Mouse (Mus musculus) thymus, adult 2 months (tissue): ENCODE data around the gene Tspan4. TPM values are rescaled to one million over a fixed set of nuclear protein-coding genes. Genes with fewer than 3 reads are reported as not detected.

Experiments
- DNase-seq: peaks from one replicate; pipeline ENCODE4 v3.0.0; 2021
- H3K27ac ChIP-seq: fragments of 200-500 bp; 2 replicates; pipeline ENCODE4 v1.5.1; 2012; ENCODE audit warnings: low read length, control low read depth; ENCODE audit not compliant: control insufficient read depth, insufficient read depth
- H3K27me3 ChIP-seq: fragments of 200-500 bp; 2 replicates; pipeline ENCODE4 v1.6.1; 2012; ENCODE audit warnings: mild to moderate bottlenecking, low read length, moderate library complexity, mixed read lengths; ENCODE audit not compliant: control insufficient read depth, insufficient read depth
- H3K36me3 ChIP-seq: fragments of 200-500 bp; 2 replicates; pipeline ENCODE4 v1.6.1; 2012; ENCODE audit warnings: mild to moderate bottlenecking, low read length, moderate library complexity; ENCODE audit not compliant: control insufficient read depth, insufficient read depth
- H3K4me1 ChIP-seq: fragments of 200-500 bp; replicated peaks from 2 replicates; pipeline ENCODE4 v1.6.1; 2012; ENCODE audit warnings: low read length; ENCODE audit not compliant: control insufficient read depth, insufficient read depth
- H3K4me3 ChIP-seq: fragments of 200-500 bp; 2 replicates; pipeline ENCODE4 v1.5.1; 2012; ENCODE audit warnings: mild to moderate bottlenecking, low read length, control low read depth, moderate library complexity; ENCODE audit not compliant: control insufficient read depth, insufficient read depth
- CTCF ChIP-seq: fragments of 200-500 bp; IDR thresholded peaks from 2 replicates; pipeline ENCODE4 v1.5.1; 2012; ENCODE audit warnings: mild to moderate bottlenecking, control low read depth, low read length, moderate library complexity, borderline replicate concordance; ENCODE audit not compliant: control insufficient read depth, poor library complexity, insufficient read depth; ENCODE audit errors: extremely low read depth
- POLR2A ChIP-seq: fragments of 200-500 bp; IDR thresholded peaks from 2 replicates; pipeline ENCODE4 v1.6.1; 2012; ENCODE audit warnings: mild to moderate bottlenecking, low read length, control low read depth, moderate library complexity; ENCODE audit not compliant: control insufficient read depth, poor library complexity, insufficient read depth; ENCODE audit errors: extremely low read depth
- WGBS: fragments of 180-500 bp; shearing (Covaris S2); methylation state at CpG from one replicate; pipeline ENCODE4 v1.1.7; 2018; 5-methylcytosine and 5-hydroxymethylcytosine counted together
- polyA plus RNA-seq: library from polyadenylated mRNA; depleted of rRNA; stranded (reverse); fragments of >200 nt; gene quantifications from 2 replicates; pipeline ENCODE4 v1.2.3, GENCODE M21; 2012

The Tspan4 gene
- polyA plus RNA-seq, 1 experiment = 45.1 TPM

DNA sequence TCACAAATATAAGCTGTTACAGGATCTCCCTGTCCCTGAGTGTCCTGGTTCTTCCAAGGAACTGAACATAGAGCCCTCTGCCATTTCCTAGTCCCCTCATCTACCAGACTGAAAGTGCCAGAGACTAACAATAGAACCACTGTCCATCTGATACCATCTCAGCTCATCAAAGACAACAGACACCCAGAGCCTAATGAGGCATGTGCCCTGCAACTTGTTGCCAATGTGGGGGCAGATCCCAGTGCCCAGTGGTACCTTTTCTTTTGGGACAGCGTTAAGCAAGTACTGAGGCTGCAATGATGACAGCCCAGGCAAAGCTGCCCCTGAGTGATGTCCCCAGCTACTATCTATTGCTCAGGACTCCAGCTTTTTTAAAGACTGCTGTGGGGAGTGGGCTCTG lies 11.2 kb downstream of the Tspan4 start:
- H3K27ac ChIP-seq = no peak overlapping the region
- no peak for DNase-seq
- peaks cover 13% of the 10 kb centered on the region for H3K4me1 ChIP-seq
- no peak for TF ChIP-seq CTCF
- no peak for TF ChIP-seq POLR2A
- H3K27me3 ChIP-seq = peaks cover 11% of the 10 kb centered on the region; the same call in 1 of the 2 replicates
- H3K36me3 ChIP-seq = no peaks in the 10 kb centered on the region
- H3K4me3 ChIP-seq = no peak overlapping the region
- WGBS = 95% methylated on average over 1 of the region's 1 CpGs

DNA sequence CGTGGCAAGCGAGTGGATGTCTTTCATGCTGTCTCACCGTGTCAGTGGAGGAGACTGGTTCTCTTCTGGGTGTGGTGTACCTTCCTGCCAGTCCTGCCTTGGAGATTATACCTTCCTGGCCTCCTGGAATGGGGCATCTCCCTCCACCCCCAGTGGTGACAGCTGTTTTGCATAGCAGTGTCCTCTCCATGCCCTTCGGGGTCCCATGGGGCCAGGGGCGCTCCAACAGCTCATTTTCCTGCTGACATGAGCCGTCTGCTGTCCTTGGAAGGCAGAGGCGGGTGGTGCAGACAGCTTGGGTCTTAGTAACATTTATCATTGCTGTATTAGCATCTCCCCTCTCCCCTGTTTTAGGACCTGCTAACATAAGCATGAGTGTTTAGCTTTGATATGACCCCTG lies 12.1 kb downstream of the Tspan4 start:
- TF ChIP-seq CTCF (no peak), POLR2A (no peak)
- Histone ChIP-seq H3K27me3 (peaks cover 4% of the 10 kb centered on the region; the same call in 1 of the 2 replicates), H3K4me3 (no peak overlapping the region), H3K27ac (no peak overlapping the region), H3K4me1 (peaks cover 5% of the 10 kb centered on the region), H3K36me3 (no peaks in the 10 kb centered on the region)
- 97% methylated on average over 7 of the region's 7 CpGs for WGBS
- no peak for DNase-seq

DNA sequence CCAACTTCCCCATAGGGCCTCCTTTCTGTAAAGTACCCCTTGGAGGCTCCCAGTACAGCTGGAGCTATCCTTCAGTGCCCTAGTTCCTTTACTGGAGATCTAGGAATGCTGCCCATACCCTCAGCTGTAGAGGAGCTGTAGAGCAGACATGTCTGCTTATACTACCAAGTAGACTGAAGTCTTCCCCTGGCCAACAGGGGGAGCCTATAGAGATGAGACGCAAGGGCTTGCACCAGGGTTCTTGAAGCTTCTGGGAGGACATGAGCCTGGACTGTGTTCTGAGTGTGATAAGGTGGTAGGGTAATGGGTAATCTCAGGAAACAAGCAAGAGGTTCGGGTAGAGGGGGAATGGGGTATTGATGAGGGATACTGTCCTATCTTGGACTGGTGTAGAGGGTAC lies 16.1 kb downstream of the Tspan4 start:
- H3K27ac ChIP-seq = no peak overlapping the region
- no peaks in the 10 kb centered on the region for H3K4me1 ChIP-seq
- no peaks in the 10 kb centered on the region for H3K27me3 ChIP-seq
- TF ChIP-seq CTCF (no peak), POLR2A (no peak)
- no peak for DNase-seq
- WGBS = 95% methylated on average over 2 of the region's 2 CpGs
- no peak overlapping the region for H3K4me3 ChIP-seq
- no peaks in the 10 kb centered on the region for H3K36me3 ChIP-seq

DNA sequence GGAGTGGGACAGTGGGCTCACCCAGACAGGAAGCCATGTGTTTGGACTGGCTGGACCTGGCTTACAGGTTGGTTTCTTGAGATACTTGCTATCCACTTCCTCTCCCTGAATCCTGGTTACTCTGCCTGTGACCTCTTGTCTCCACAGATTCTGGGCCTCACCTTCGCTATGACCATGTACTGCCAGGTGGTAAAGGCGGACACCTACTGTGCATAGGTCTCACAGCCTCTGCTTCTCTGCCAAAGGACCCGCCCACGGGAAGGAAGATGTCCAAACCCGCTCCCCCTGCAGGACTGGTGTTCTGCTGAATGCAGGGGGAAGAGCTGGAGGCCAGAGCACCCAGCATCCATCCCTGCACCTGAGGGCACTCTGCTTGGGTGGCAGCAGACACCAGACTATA lies 17.7 kb downstream of the Tspan4 start:
- H3K27ac ChIP-seq = no peak overlapping the region
- no peaks in the 10 kb centered on the region for H3K27me3 ChIP-seq
- no peaks in the 10 kb centered on the region for H3K4me1 ChIP-seq
- H3K4me3 ChIP-seq = no peak overlapping the region
- TF ChIP-seq CTCF (no peak), POLR2A (no peak)
- no peaks in the 10 kb centered on the region for H3K36me3 ChIP-seq
- no peak for DNase-seq
- 91% methylated on average over 5 of the region's 5 CpGs for WGBS

DNA sequence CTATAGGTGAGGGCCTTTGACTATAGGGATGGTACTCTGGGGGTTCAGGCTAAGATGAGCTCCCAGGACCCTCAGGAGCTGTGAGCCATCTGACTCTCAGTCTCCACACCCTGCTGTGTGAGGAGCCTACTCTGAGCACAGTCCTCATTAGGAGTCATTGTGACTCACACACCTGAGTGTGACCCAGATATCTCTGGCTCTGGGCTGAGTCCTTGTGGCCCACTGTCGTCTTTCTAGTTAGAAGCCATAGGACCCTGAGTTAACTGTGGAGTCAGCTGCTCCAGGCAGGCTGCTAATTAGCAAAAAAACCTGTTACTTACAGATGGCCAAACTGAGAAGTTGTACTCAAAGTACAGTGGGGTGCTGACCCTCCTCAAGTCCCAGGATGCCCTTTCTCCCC lies 18.7 kb downstream of the Tspan4 start:
- Histone ChIP-seq H3K36me3 (no peaks in the 10 kb centered on the region), H3K4me1 (no peaks in the 10 kb centered on the region), H3K27ac (no peak overlapping the region), H3K4me3 (no peak overlapping the region), H3K27me3 (no peaks in the 10 kb centered on the region)
- TF ChIP-seq CTCF = no peak
- TF ChIP-seq POLR2A = no peak
- DNase-seq = no peak
- WGBS = 85% methylated on average over 1 of the region's 1 CpGs

DNA sequence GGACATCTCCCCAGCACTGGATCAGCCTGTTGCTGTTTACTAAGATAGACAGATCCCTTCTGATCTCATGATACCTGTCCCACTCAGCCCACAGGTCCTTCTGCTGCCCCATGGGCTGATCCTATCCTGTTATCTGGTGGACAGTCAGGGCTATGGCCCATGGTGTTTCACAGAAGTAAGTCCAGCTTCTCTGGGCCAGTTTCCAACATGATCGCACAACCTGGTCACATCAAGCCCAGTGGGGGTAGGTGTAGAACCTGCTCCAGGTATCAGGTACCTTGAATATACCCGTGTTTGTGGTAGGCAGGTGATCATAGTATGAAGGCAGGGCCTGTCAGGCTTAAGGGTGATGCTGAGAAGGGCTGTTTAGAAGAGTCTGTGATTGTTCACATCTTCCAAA lies 20.3 kb downstream of the Tspan4 start:
- Histone ChIP-seq H3K4me3 (no peak overlapping the region), H3K36me3 (no peaks in the 10 kb centered on the region), H3K27ac (no peak overlapping the region), H3K27me3 (no peaks in the 10 kb centered on the region), H3K4me1 (no peaks in the 10 kb centered on the region)
- DNase-seq = no peak
- TF ChIP-seq CTCF (no peak), POLR2A (no peak)
- 90% methylated on average over 2 of the region's 2 CpGs for WGBS

DNA sequence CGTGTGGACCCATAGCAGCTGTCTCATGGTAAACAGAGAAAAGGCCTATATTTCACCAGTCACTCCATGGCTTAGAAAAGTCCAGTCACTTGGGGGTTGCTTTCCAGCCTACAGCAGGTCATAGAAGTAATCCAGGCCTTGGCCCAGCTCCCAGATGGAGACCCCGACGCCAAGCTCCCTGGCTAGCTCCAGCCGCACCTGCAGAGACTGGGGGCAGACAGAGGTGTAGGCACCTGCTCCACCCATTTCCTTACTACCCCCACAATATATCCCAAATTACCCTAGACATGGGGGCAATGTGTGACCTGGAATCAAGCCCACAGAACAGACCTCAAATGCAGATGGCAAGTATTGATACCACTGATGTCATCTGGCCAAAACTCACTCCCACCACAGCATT lies 20.9 kb downstream of the Tspan4 start:
- no peaks in the 10 kb centered on the region for H3K27me3 ChIP-seq
- TF ChIP-seq CTCF (no peak), POLR2A (no peak)
- H3K27ac ChIP-seq = no peak overlapping the region
- no peak overlapping the region for H3K4me3 ChIP-seq
- no peaks in the 10 kb centered on the region for H3K36me3 ChIP-seq
- WGBS = 93% methylated on average over 4 of the region's 4 CpGs
- DNase-seq = no peak
- no peaks in the 10 kb centered on the region for H3K4me1 ChIP-seq
